Mouse (Mus musculus) cerebellum, adult 11 months (tissue): ENCODE measurements at regions not wholly inside any gene's neighbourhood (a gene's known extent, or its start where the extent isn't known, plus 50 kb on each side); places are given as distances from the start of the nearest gene placed in this dataset.

Experiments used
- DNase-seq: peaks from one replicate; pipeline ENCODE4 v3.0.0; 2022

DNA sequence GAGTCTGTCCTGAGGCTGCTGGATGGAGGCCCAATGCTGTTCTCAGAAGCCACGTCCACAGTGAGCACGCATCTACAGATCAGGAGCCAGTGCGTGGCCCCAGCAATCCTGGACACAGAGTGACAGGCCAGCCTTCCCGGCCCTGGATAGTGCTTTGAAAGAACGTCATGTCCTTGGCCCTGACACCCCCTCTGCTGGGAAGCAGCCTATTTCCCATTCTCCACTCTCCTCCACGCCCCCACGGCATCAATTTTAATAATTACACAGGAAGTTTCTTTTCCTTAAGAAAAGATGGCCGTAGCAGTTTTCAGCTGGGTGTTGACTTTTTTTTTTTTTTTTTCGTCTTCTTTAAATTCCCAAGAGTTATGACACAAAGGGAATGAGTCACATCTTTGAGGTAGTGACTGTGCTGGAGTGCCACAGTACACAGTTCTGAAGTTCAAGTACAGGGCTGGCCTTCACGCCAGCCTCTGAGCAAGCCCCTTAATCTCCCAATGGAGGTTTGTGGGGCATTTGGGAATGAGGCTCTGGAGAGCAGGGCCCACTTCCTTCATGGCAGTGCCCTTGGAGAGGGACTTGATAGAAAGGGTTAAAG is 1280.1 kb upstream of the A1bg start:
- no peak for DNase-seq

DNA sequence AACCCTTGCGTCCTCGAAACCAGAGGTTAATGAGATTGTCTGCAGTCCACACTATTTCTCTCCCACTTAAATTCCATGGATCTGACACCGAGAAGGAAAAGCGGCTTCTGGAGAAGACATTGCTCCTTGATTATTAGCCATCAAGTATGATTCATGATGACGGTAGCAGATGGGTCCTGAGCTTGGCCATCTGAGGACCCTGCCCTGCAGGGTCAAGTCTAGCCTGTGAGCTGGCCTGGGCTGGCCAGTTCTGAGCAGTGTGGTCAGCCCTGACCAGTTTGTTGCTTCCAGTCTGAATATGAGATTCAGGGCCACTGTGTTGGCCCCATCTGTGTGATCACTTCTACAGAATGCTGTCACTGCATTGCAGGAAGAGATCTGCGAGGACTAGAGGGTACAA is 1275.9 kb upstream of the A1bg start:
- DNase-seq: no peak

DNA sequence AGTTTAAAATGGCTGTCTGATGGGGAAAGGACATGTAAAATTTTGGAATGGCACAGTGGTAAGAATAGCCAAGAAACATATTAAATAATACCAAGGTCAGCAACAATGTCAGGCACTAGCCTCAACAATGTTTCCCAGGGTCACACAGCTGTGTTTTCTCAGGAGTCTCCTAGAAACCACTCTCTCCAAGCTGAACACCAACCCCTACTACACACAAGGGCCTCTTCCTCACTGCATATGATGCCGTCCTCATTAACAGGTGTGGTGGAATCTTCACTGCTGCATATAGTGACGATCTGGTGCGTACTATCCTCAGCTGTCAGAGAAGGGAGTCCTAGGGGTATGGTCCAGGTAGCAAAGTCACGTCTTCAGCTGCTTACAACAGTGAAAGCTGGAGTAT is 1275.4 kb upstream of the A1bg start:
- no peak for DNase-seq

DNA sequence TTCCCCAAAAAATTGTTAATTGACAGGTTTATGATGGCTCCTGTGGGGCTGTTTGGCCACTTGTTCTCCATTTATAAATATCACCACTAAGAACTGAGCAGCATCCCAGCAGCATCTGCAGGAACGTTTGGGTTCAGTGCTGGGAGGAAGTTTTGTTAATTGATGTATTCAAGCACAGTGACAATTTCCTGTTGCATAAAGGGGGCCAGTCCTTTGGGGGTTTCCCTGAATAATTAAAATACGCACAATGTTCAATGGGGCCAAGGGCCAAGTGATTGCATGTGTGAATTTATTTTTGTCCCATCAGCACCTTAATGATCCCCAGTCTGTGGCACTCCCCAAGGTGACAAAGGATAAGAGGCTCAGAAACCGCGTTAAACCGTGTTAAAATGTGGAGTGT is 1272.6 kb upstream of the A1bg start:
- no peak for DNase-seq

DNA sequence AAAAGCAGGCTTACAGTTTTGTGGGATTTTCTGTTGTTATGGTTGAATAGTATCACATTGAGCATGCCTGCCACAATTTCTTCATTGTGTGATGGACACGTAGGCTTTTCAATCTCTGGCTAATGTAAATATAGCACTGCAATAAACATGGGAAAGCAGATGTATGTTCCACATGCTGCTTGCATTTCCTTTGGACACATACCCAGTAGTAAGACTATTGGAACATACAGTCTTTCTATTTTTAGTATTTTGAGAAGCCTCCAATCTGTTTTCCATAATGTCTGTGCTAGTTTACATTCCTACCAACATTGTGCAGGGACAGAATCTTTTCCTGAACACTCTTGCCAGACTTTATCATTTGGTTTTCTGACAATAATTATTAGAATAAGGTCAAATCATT is 1269.9 kb upstream of the A1bg start:
- no peak for DNase-seq

DNA sequence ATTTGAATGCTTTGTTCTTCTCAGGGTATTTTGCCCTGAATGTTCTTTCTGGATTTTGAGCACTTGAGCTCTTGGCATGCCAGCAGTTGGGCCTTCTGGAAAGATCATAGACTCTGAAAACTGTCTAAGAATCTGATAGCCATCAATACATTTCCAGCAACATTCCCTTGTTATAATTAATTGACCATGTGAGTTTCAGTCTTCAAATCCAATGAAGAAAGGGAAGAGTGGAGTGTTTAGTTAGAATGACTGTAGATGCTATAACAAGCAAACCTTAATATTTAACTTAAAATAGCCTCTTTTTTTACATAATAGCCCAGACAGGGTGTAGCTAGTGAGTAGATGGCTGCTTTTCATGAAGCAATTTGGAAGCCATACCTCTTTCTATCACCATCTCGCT is 1268.8 kb upstream of the A1bg start:
- DNase-seq: no peak

DNA sequence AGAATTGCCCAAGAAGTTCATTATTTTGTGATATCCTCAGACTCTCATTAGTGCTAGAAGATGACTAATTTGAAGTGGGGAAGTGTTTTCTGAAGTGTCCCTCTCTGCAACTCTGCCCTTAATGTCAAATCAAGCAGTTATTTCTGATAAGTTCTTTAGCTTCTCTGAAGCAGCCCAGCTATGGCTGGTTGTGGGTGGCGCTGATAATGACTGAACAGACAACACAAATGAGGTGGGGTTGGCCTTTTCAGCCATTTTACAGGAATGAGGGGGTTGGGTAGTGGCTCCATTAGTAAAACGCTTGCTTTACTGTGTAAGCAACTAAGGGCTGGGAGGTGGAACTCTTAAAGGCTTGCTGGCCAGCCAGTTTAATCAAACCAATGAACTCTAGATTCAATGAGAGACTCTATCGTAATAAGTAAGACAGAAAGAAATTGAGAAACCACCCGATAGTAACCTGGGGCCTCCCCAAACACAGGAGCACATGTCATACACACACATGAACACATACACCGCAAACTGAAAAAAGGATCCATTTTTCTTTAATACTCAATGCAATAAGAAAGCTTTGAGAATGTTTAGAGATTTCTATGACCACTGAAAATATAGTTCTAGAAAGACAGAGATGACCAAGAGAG is 1268.3 kb upstream of the A1bg start:
- no peak for DNase-seq

DNA sequence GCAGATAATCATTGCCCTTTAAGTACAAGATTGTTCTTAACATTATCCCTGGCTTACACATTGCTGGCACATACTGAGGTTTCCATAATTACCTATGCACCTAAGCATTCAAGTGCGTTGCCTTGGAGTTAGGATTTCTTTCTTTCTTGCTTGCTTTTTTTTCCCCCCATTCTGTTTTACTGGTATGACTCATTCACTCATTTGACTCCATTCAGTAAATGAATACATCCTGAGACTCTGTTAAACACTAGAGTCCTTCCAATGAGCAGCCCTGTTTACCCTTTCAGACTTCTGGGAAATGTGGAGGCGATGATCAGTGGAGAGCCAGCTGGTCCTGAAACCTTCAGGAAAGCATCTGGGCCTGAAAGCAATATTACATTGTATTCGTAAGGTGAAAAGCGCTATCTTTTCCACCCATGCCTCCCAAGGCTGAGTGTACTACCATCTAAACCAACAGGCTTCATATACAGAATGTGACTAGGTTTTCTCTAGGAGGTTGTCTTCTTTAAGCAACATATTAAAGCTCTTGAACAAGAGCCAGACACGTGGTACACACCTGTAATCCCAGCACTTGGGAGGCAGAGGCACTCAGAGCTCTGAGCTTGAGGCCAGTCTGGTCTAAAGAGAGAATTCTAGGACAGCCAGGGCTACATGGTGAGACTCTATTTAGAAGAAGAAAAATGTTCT is 1267.6 kb upstream of the A1bg start:
- no peak for DNase-seq

DNA sequence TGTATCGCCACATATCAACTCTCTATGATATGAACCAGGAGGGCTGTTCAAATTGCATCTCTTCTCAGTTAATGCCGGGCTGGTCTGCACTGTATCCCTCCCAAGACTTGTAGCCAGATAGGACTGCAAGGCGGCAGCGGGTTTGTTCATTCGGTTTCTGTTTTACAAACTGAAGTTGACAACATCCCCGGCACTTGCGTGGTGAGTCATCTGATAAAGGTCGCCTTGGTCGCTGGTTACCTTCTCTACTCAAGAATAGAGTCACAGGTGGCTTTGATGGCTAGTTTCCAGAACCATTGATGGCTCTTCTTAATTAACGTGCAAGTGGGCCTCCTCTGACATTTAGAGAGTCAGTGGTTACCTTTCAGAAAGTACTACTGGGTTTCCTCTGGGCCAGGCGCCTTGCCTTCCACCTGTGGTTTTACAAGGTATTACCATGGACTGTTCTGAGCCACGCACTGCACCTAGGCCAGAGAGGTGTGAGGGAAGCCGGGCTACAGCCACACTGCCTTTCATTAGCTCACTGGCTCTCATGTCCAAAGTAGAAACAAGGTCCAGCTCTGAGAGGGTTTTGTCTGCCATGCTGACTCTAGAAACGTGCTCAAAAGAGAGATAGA is 1266.9 kb upstream of the A1bg start:
- no peak for DNase-seq

DNA sequence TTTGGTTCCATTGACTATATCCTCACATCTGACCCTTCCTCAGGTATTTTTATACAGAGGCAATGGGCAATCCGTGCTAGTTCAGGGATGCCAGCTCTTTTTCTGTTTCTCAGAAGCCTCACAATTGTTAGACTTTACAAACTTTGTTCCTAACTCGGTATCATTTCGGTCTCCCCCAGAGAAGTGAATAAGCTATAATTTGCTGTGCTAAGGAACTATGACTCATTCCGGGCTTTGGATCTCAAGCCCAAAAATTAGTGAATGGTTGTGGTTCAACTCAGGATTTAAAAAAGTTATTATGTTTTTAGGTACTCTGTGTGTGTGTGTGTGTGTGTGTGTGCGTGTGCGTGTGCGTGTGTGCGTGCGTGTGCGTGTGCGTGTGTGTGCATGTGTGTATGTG is 1263.7 kb upstream of the A1bg start:
- DNase-seq: no peak

DNA sequence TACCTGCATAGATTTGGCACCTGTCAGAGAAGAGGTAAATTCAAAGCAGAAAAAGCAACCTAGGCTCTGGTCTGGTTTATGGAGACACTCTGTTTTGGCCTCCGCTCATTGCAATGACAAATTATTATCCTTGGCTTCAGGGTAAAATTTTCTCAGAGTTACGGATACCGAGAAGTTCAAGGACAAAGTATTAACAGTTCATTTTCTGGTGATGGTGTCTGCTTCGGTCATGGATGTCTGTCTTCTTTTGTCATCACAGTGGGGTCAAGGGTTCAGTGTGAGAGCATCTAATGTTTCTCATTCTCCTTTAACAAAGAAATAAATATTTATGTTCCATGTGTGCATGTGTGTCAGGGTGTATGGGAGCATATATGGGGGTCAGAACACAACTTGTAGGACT is 1261.0 kb upstream of the A1bg start:
- no peak for DNase-seq

DNA sequence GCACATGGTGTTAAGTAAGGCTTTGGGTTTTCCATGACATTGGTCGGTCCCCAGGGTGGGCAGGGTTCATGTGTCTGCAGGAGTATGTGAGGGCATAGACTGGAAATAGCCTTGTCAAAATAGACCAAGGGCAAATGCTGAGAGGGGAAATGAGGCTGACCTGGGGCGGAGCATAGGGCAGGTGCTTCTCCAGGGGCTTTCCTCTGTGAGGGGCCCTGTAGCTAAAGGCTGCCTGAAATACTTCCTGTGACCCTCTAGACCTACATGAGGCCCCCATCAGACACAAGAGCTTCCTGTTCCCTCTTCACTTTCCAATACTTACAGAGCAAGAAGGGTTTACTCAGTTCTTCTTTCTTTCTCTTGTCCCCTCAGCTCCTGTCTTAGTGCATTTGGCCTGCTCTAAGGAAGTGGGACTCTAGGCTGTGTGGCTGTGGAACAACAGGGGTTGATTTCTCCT is 1258.7 kb upstream of the A1bg start:
- DNase-seq: no peak

DNA sequence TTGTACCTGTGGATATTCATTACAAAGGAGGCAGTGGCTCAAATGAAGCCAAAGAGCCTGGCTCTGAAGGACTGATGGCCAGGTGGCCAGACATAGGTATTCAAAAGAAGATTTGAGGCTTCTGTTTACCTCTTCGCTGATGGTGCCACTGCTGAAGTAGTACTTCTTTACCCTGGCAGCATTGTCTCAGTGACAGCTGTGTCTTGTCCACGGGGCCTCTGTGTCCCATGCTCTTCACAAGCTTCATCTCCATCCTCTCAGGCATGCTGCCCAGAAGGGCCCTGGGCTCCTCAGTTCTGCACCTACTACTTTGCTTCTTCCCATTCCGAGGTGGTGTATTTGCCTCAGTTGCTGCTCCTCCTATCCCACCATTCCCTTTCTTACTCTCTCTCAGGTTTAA is 1257.9 kb upstream of the A1bg start:
- DNase-seq: no peak

DNA sequence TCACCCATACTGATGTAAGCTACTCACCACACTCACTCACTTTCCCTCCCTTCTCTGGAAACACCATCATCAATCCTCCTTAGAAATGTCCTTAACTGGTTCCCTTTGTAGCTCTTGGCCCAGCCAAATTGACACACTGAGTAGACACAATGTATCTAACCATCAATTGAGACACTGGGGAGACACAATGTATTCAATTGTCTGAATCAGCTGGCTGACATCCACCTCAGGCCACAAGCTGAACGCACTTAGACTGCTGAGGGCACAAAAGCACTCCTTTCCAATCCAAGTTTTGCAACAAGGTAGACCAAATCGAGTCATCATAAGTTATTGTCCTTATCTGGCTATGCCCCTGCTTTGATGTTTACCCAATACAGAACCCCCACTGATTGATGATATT is 1257.0 kb upstream of the A1bg start:
- no peak for DNase-seq

DNA sequence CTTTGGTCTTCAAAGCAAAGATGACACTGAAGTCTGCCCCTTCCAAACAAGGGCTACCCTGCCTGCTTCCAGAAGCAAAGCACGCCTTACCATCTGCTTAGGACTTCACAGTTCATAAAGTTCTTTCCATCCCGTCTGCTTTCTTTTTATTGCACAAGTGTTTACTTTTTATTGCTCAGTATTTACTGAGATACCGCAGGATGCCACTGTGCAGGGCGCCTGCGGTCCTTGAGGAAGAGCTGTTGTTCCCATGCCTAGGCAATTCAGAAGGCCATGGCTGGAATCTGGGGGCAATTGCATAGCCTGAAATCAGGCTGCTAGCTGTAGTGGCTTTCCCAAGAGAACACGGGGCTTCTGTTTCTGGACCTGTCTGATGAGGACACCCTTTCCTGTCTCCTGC is 1255.8 kb upstream of the A1bg start:
- DNase-seq: no peak

DNA sequence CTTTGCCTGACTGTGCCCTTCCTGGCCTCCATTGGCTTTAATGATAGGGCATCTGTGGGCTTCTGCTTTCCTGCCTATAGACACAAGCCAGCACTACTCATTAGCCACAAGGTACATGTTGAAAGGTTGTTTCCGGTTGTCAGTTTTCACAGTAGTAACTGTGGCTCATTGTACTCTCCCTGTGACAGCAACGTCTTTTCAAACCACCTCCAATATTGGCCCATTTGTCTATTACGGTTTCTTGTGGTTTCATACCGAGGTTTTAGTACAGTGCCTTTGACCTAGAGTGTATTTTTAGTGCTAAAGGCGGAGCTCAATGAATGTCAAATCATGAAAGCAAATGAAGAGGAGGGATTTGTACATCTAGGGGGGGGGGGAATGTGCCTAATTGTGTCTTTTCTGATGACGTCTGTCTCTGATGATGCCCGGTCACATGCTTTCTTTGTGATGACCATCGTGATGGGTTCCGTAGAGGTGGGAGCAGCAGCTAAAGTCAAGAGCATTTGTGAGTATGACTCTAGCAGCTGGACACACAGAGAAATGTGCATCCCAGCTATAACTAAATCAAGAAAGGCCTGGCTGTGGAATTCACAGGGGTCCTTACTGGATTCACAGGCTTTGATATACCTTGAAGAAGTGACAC is 1255.1 kb upstream of the A1bg start:
- DNase-seq: no peak

DNA sequence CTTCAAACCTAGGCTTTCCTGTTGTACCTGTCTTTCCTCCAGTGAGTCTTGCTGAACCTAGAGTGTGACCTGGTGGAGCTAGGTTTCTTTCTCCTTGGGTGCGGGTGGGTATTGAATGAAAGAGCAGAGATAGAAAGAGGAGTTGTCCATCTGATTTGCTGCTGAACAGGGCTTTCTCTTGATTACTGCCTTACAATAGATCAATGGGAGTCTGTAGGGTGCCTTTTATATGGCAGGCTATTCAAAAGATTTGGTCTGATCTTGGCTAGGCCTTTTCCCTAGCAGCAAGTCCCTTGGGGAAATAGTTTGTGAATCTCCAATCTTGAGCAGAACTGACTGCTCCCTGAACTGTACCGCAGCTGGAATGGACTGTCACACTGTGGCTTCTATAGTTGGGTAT is 1253.3 kb upstream of the A1bg start:
- no peak for DNase-seq

DNA sequence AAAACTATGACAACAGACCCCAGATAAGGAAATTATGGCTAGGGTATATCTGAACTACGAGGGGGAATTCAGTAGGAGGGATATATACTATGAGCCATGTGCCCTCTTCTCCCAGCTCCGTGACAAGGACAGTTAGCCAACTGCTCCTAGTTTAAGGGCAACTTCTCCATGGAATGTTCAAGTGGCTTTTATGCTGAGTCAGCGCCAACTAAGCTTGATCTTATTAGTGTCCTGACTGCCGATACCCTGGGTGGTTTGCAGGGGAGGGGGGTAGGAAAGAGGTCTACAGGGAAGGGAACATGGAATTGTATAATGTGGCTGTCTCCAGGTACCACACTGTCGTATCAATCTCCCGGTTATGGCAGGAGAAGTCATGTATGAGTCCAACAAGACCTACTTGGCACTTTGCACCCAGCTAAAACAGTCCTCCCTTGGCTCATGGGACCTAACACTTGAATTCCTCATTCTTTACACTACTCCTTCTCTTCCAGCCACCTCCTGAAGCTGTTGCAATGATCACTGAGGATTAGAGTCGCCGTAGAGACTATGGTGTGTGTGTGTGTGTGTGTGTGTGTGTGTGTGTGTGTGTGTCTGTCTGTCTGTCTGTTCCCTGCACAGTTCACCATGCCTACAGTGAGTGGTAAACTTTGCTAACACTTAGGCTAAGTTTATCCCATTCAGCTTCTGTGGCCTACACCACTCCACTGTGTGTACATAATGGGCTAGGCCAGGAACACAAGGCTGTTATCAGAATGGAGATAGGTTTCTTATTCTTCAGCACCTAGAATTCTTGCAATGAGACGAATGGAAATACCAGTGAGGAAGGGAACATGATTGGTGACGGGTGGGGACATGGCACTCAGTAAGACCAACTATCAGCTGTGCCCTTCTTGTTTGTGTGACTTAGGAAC is 1251.1 kb upstream of the A1bg start:
- DNase-seq: no peak

DNA sequence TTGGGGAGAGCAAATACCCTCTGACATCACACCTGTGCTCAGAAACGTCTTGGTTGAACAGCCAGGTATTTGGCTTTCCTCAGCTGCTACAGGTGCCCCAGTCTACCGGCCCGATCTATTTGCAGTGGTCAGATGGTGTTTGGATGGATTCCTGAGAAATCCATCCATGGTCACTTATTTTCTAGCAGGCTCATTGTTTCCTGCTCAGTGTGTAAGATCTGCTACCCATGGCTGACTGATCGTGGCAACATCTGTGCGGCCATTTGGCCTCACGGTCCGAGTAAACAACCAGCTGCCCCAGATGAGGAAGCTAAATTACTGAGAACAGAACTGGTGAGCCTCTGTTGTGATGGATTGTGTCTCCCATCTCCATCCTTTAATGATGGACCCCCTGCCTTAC is 1248.8 kb upstream of the A1bg start:
- DNase-seq: no peak

DNA sequence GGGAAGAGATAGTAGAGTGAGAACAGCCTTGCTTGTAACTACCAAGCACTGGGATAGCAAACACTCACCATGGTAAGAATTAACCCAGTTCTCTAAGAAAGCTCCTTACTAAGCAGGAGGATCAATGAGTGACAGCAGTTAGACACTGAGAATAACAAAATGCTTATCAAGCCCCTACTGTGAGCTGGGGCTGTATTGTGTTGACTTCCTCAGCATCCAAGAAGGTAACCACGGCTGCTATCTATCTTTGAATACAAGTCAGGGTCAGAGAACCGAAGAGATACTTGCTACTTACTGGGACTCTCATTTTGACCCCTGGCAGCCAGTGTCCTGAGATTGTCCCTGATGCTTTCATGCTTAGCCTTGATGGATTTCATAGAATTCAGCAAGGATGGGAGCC is 1248.4 kb upstream of the A1bg start:
- DNase-seq: no peak

DNA sequence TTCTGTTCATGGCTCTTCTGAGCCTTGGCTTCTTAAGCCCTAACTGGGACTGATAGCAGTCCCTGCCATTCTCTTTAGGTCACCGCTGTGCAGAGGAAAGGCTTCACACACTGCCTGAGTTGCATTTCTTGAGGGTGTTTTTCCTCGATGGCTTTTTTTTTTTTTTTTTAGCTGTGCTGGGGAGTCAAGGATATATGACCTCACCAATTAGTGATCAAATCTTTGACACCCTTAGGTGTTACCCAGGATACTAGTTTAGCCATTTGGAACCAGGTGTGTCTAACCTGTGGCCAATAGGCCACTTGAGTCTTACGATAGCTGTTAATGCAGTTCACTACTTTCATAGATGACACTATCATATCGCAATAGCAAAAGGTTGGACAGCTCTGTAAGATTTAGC is 1247.5 kb upstream of the A1bg start:
- DNase-seq: no peak

DNA sequence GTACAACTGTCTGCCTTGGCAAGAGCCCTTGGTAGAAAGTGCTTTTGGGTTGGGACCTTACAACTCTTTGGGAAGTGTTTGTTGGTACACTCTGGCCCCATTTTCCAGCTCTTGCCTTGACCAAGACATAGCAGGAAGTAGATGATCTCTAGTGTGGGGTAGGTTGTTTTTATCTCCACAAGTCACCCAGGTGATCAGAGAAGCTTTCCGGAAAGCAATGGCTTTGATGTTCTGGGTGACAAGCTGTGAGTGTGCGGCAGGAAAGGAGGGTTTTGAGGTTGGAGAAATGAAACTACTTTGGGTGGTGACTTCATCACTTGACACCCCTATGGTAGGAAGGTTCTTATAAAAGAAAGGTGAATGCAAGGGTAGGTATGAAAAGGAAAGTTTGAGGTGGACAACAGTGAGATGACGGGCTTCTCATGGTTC is 1246.8 kb upstream of the A1bg start:
- no peak for DNase-seq
